ENCODE assay signal across 19 mouse cellular contexts in the genomic region with DNA sequence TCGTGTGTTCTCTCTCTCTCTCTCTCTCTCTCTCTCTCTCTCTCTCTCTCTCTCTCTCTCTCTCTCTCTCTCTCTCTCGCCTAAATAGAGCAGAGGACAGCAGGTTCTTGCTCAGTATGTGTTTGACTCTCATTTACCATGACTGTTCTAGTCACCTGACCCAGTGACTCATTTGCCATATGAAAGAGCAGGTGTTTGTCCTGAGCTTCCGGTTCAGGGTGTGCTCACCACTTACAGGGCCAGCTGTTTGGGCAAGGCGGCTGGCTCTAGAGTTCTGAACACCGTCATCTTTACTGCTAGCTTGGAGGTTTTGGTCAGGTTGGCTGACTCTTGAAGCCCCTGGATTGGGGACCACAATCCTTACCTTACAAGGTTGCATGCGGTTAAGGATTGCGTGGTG. TPM values are rescaled to one million over a fixed set of nuclear protein-coding genes. Genes with fewer than 3 reads are reported as not detected.
A peak's percentile ranks its signal among the peaks of the same experiment; 100 is the strongest.
DNase-seq lines count a peak whose midpoint lies in the region; ATAC-seq and TF ChIP-seq lines count a peak whose summit lies in the region.
"Had no signal": no experiment of that assay in that cellular context is flagged by ENCODE, and none has a peak within 500 bp of the region (broad histone marks: within the 10 kb centered on the region; RNA-seq: fewer than 3 reads in every experiment).

No protein-coding gene starts in this region.

- no peak for DNase-seq in ES-E14 (ENCODE audit: low read depth, low spot score)
- peak; percentile 55 for DNase-seq in ZHBTc4 (ENCODE audit: low read depth, low spot score)
- no peak for DNase-seq in lung, postnatal 10 days
- no peak for DNase-seq in layer of hippocampus, adult 9-10 months (ENCODE audit: low spot score)
- no peak for DNase-seq in spleen, postnatal 10 days (ENCODE audit: low spot score in 2 of 2)
- DNase-seq: adrenal gland, postnatal 14 days; cerebellum, adult 11-12 months; cerebellum, adult 9-10 months; cerebellum, postnatal 25 days; gastrocnemius, postnatal 36 days; heart, adult 11 months; heart, postnatal 10 days; heart, postnatal 4 days had no signal

- H3K36me3 ChIP-seq in ES-E14 (ENCODE audit: control insufficient read depth, insufficient read depth, low read length, poor library complexity, severe bottlenecking) (peaks cover 49% of the 10 kb centered on the region), myocyte (ENCODE audit: control insufficient read depth, insufficient read depth) (peaks cover 16% of the 10 kb centered on the region)
- H3K36me3 ChIP-seq in heart, embryonic 11.5 days (ENCODE audit: control insufficient read depth, insufficient read depth, low read length), result peaks cover 22% of the 10 kb centered on the region

- WGBS in heart, embryonic 11.5 days (ENCODE audit: insufficient replicate concordance), result 87% methylated on average over 7 of the region's 7 CpGs

- no peak overlapping the region for H3K4me3 ChIP-seq in ES-E14 (ENCODE audit: insufficient read depth in 1 of 2, low read depth in 1 of 2, low read length in 2 of 2, poor library complexity in 1 of 2, severe bottlenecking in 1 of 2)
- H3K4me3 ChIP-seq in myocyte, result no peak overlapping the region
- H3K4me3 ChIP-seq in heart, embryonic 11.5 days (ENCODE audit: low read depth, low read length), result no peak overlapping the region
- H3K4me3 ChIP-seq: embryonic facial prominence, embryonic 12.5 days; forebrain, embryonic 13.5 days; hindbrain, embryonic 12.5 days had no signal

- in situ Hi-C loops in ES-E14 (cut with MboI; ENCODE audit: low sequenced_read_pairs in 2 of 2, unreplicated experiment in 2 of 2), result no loop called here

- H3K9me3 ChIP-seq in ES-E14 (ENCODE audit: control insufficient read depth, insufficient read depth, low read depth, low read length), result no peaks in the 10 kb centered on the region
- H3K9me3 ChIP-seq in heart, embryonic 11.5 days (replicated peaks; ENCODE audit: control insufficient read depth, low read length), result no peaks in the 10 kb centered on the region
- H3K9me3 ChIP-seq: embryonic facial prominence, embryonic 12.5 days; forebrain, embryonic 13.5 days; hindbrain, embryonic 12.5 days had no signal

- H3K4me2 ChIP-seq in myocyte (ENCODE audit: low read depth), result no peak overlapping the region
- no peak overlapping the region for H3K4me2 ChIP-seq in heart, embryonic 11.5 days
- H3K4me2 ChIP-seq: embryonic facial prominence, embryonic 12.5 days; forebrain, embryonic 13.5 days; hindbrain, embryonic 12.5 days had no signal

- no peak for TF ChIP-seq POLR2A in myocyte (IDR thresholded peaks at IDR 0.05; ENCODE audit: insufficient read length, low read depth)

- ATAC-seq in heart, embryonic 11.5 days (replicated peaks; ENCODE audit: insufficient number of reproducible peaks, low FRiP score, low TSS enrichment), result no peak
- ATAC-seq: forebrain, embryonic 13.5 days; hindbrain, postnatal 0 days had no signal

- no peaks in the 10 kb centered on the region for H3K27me3 ChIP-seq in myocyte (ENCODE audit: control insufficient read depth, insufficient read depth, insufficient read length)
- H3K27me3 ChIP-seq in heart, embryonic 11.5 days (ENCODE audit: control insufficient read depth, insufficient read depth, low read length), result no peaks in the 10 kb centered on the region
- H3K27me3 ChIP-seq: embryonic facial prominence, embryonic 12.5 days; forebrain, embryonic 13.5 days; hindbrain, embryonic 12.5 days had no signal

- H3K27ac ChIP-seq in ES-E14 (ENCODE audit: insufficient read depth, low read depth, low read length, poor library complexity, severe bottlenecking), result 0 out of 2 replicates have a peak overlapping the region, but pooled peaks have one; percentile 3
- no peak overlapping the region for H3K27ac ChIP-seq in heart, embryonic 11.5 days (ENCODE audit: low read depth, low read length)
- H3K27ac ChIP-seq: embryonic facial prominence, embryonic 12.5 days; forebrain, embryonic 13.5 days; hindbrain, embryonic 12.5 days; hindbrain, postnatal 0 days had no signal

- H3K4me1 ChIP-seq in ES-E14 (ENCODE audit: control insufficient read depth in 2 of 2, insufficient read depth in 2 of 2, low read length in 2 of 2, poor library complexity in 1 of 2), result peaks cover 4 to 8% of the 10 kb centered on the region in 2 experiments; a peak in 3 of 4 replicates
- peaks cover 9% of the 10 kb centered on the region for H3K4me1 ChIP-seq in heart, embryonic 11.5 days (ENCODE audit: control insufficient read depth, insufficient read depth, low read length)

- no peak overlapping the region for H3K9ac ChIP-seq in ES-E14 (ENCODE audit: insufficient read depth, low read depth, low read length, poor library complexity, severe bottlenecking)
- no peak overlapping the region for H3K9ac ChIP-seq in heart, embryonic 11.5 days (ENCODE audit: low read depth, low read length)
- H3K9ac ChIP-seq: embryonic facial prominence, embryonic 12.5 days; forebrain, embryonic 13.5 days; hindbrain, embryonic 12.5 days had no signal

- peaks cover 21% of the 10 kb centered on the region for H3K79me2 ChIP-seq in myocyte (ENCODE audit: control insufficient read depth, insufficient read depth)

- no peak overlapping the region for H3ac ChIP-seq in myocyte (ENCODE audit: control insufficient read depth, insufficient read length)

TF ChIP-seq in ES-E14, 5 proteins besides CTCF, POLR2A, EP300 and RAD21:
- TF ChIP-seq MAFK (IDR thresholded peaks at IDR 0.05; ENCODE audit: insufficient read depth, low read depth, low read length) (no peak), ZC3H11A (IDR thresholded peaks at IDR 0.05; ENCODE audit: borderline replicate concordance, low read depth, low read length) (no peak), CHD2 (IDR thresholded peaks at IDR 0.05; ENCODE audit: low read depth, low read length) (no peak), HCFC1 (IDR thresholded peaks at IDR 0.05; ENCODE audit: borderline replicate concordance, insufficient read depth, low read length) (no peak), ZNF384 (IDR thresholded peaks at IDR 0.05; ENCODE audit: low read depth, low read length) (no peak)
TF ChIP-seq in ES-E14: peak in this region for 0.

TF ChIP-seq in myocyte, 11 proteins besides CTCF, POLR2A, EP300 and RAD21:
- TF ChIP-seq MYOD1 (IDR thresholded peaks at IDR 0.05; ENCODE audit: control insufficient read depth in 1 of 3, insufficient read length in 2 of 3, low read depth in 2 of 3), result peak in 2 of 3 experiments; percentile 21 to 71
- TF ChIP-seq POLR2AphosphoS2 (IDR thresholded peaks at IDR 0.05; ENCODE audit: insufficient read length, low read depth), result no peak
- no peak for TF ChIP-seq CEBPB (IDR thresholded peaks at IDR 0.05; ENCODE audit: insufficient read depth, poor library complexity, severe bottlenecking)
- TF ChIP-seq E2F4 (IDR thresholded peaks at IDR 0.05; ENCODE audit: insufficient read depth), result no peak
- TF ChIP-seq MYOG (IDR thresholded peaks at IDR 0.05; ENCODE audit: control insufficient read depth in 1 of 3, insufficient read depth in 1 of 3, insufficient read length in 2 of 3, low read depth in 2 of 3), result peak; percentile 7 to 71 (median 22)
- TF ChIP-seq TCF12 (IDR thresholded peaks at IDR 0.05; ENCODE audit: insufficient read depth, poor library complexity, severe bottlenecking), result no peak
- TF ChIP-seq REST (IDR thresholded peaks at IDR 0.05; ENCODE audit: insufficient read depth, insufficient read length), result no peak
- TF ChIP-seq TCF3 (IDR thresholded peaks at IDR 0.05; ENCODE audit: insufficient read length, low read depth), result no peak
- TF ChIP-seq SRF (IDR thresholded peaks at IDR 0.05; ENCODE audit: control insufficient read depth, insufficient read length, low read depth), result no peak
- no peak for TF ChIP-seq MAX (IDR thresholded peaks at IDR 0.05; ENCODE audit: low read depth)
- no peak for TF ChIP-seq USF1 (IDR thresholded peaks at IDR 0.05; ENCODE audit: low read depth)

RNA-seq across cellular contexts. Expression of gene 1700088E04Rik, which starts 4.5 kb away (rescaled TPM):
- total RNA-seq in ES-E14 (2012; rRNA removed), result 1.9 and 2.6 TPM in 2 replicates
- 15.2 TPM for polyA plus RNA-seq in myocyte (2012; fragmentation: generic; extraction: Trizol)
- 7.1 and 8.2 TPM in 2 replicates for polyA plus RNA-seq in heart, embryonic 11.5 days (2014; fragmentation: Nextera tagmentation; extraction: Ambion mirVana)

RNA-seq across cellular contexts. Expression of gene Polr2f, which starts 4.7 kb away (rescaled TPM):
- total RNA-seq in ES-E14 (2012; rRNA removed), result 238 and 318 TPM in 2 replicates
- 388 TPM for polyA plus RNA-seq in myocyte (2012; fragmentation: generic; extraction: Trizol)
- polyA plus RNA-seq in heart, embryonic 11.5 days (2014; fragmentation: Nextera tagmentation; extraction: Ambion mirVana), result 284 and 297 TPM in 2 replicates

RNA-seq across cellular contexts. Expression of gene Sox10, which starts 19.5 kb away (rescaled TPM):
- total RNA-seq in ES-E14 (2012; rRNA removed), result 0.31 and 0.42 TPM in 2 replicates
- not detected for polyA plus RNA-seq in myocyte (2012; fragmentation: generic; extraction: Trizol)
- 1.1 and 1.3 TPM in 2 replicates for polyA plus RNA-seq in heart, embryonic 11.5 days (2014; fragmentation: Nextera tagmentation; extraction: Ambion mirVana)

RNA-seq across cellular contexts. Expression of gene Micall1, which starts 36.8 kb away (rescaled TPM):
- 7.7 and 7.8 TPM in 2 replicates for total RNA-seq in ES-E14 (2012; rRNA removed)
- polyA plus RNA-seq in myocyte (2012; fragmentation: generic; extraction: Trizol), result 18.0 TPM
- polyA plus RNA-seq in heart, embryonic 11.5 days (2014; fragmentation: Nextera tagmentation; extraction: Ambion mirVana), result 11.9 and 13.6 TPM in 2 replicates
